Mouse (Mus musculus): Measurements from ENCODE around the gene Omt2b.

Gene Omt2b

DNA sequence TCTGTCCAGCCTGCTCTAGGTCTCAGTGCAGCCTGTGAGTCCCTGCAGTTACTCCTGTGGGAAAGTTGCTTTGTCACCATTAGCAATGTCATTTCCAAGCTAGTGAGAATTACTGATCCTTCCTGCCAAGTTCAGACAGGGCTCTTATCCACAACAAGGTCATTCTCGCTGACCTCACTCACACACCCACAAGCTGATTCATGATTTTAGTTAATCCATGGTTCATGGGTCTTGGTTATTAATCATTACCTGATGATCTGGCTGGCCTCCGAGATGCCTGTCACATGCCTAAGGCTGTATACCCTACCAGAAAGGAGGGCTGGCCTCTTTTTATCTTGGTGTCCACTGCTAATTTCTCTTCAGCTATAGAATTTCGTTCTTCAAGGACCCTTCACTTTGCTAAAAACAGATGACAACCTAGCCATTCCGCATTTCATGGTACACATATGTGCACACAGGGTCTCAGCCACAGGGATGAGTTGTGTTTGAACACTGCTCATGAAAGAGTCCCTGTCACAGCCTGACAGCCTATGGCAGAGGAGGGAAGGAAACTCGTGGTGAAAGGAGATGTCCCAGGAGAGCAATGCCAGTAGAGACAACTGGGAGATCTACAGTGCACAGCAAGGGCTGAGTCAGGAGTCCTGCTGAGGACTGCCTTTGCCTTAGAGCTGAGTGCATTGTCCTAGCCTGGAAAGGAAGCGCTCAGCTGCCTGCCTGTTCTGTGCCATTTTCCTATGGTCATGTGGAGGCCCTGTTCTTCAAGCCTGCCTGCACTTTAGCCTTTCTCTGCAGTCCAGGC is 21.0 kb downstream of the Omt2b start:
- CTCF ChIA-PET, result interaction anchor here in 1 of 4 experiments (1.3 kb wide), 1 partner anchor 10 kb away, joined by 3 read pairs; no protein-coding TSS in a partner anchor
- POLR2A ChIA-PET, result interaction anchor here in 3 of 4 experiments (0.6 to 2.5 kb wide), 12 partner anchors 9 to 133 kb away, joined by 3 to 7 read pairs (median 4); partner anchors contain the start of gene Dppa5a (in 2 of the 3)

DNA sequence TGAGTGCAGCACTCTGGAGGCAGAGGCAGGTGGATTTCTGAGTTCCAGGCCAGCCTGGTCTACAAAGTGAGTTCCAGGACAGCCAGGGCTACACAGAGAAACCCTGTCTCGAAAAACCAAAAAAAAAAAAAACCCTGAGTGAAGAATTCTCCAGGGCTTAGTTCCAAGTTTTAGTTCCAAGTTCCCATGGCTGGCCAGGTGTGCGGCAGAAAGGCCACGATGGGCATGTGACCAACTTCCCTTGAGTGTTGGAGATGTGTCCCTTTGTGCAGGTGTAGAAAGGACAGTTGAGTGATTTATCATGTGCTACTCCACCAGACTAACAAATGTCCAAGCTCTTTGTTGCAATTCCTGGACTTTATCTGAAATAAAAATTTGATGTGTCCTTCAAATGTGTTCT is 21.8 kb downstream of the Omt2b start:
- ChIA-PET CTCF (interaction anchor here in 2 of 4 experiments (1.3 kb wide), 2 partner anchors 11 to 18 kb away, joined by 3 to 6 read pairs; no protein-coding TSS in a partner anchor), POLR2A (interaction anchor here in 3 of 4 experiments (0.6 to 2.5 kb wide), 10 partner anchors 9 to 132 kb away, joined by 3 to 7 read pairs (median 4); partner anchors contain the start of gene Dppa5a (in 2 of the 3))

DNA sequence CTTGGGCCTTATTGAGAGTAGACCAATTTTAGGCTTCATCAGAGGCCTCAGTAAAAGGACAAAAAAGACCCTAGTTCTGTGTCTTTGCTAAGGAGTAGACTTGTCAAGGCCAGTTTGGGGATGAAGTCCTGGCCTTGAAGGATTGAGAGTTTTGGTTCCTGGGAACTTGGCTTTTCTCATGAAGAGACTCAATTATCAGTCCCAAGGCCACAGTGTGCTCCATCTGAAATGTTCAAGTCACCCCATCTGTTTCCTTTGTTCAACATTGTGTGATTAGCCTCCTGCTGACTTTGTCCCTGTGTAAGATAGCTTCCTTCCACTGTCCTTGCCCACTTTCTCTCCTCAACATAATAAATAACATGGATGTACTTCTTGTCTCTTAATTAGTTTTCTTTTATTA is 22.6 kb downstream of the Omt2b start:
- ChIA-PET CTCF (interaction anchor here in 1 of 4 experiments (1.3 kb wide), 1 partner anchor 19 kb away, joined by 6 read pairs; no protein-coding TSS in a partner anchor), POLR2A (interaction anchor here (0.5 to 15.5 kb wide), 12 partner anchors 11 to 777 kb away, joined by 3 to 455 read pairs (median 7); partner anchors contain the start of genes Dppa5a (in 1 of the 4) and Ooep (in 1 of the 4))

DNA sequence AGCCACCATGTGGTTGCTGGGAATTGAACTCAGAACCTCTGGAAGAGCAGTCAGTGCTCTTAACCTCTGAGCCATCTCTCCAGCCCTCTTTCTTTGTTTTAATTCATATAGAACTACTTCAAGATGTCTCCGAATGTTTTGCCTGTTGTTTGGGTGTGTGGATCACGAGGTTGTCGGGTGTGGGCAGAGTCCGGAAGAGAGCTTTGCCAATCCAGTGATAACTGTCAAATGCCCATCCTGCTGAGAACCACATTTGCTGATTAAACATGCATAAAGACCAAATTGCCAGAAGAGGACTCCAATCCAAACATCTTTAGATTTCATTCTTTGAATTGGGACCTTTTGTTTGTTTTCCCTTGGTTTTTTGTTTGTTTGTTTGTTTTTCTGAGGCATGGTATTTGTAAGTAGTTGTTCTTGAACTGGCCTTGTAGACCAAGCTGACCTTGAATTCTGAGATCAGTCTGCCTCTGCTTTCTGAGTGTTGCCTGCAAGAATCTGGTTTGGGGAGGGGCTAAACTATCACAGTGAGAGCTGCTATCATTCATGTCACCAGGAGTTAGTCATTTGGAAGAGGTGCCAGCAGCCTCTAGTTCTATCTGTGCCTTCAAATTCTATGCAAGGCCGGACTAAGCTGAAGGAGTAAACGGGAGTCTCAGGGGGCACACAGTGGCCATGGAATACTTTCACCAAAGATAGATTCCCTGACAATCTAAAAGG is 24.3 kb downstream of the Omt2b start:
- CTCF ChIA-PET, result interaction anchor here (0.5 to 1.3 kb wide), 4 partner anchors 9 to 35 kb away, joined by 3 to 5 read pairs (median 4); no protein-coding TSS in a partner anchor
- POLR2A ChIA-PET, result interaction anchor here in 3 of 4 experiments (0.6 to 15.5 kb wide), 11 partner anchors 9 to 131 kb away, joined by 3 to 455 read pairs (median 4); partner anchors contain the start of genes Dppa5a (in 2 of the 3) and Ooep (in 1 of the 3)

DNA sequence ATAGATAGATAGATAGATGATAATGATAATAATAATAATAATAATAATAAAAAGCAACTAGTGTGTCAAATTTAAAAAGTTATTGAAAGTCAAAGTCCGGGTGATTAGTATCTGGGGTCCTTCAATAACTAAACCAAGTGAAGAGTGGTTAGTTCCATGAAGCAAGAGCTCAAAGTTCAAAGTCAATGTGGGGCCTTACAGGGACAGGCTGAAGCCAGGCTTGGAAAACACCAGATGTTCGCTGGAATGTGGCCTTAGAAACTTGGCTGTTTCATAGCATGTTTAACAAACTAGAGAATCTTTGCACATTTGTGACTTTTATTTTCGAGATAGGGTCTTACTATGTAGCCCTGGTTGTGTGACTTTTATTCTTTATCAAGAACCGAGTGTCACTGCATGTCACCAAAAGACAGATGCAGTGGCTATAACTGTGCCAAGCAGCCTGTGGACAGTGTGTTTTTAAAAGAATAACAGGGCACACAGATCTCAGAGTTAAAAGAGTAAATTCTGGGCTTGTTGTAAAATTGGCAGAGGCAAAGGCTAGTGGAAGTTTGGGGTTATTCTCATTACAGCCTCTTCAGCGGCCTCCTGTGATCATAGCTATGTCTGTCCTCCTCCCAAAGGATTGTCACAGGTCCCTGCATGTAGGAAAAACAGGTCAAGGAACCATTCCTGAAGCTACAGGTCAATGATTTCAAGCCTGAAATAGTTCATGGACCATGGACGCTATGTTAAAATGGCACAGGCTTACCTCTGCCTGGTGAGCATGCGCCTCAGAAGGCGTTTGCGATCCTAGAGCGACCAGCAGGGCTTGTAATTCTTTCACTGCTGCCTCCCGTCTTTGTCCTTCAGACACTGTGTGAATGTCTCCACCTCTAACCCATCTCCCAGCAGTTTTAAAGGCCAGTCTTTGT is 27.5 kb downstream of the Omt2b start:
- POLR2A ChIA-PET, result interaction anchor here in 2 of 4 experiments (0.7 to 15.5 kb wide), 7 partner anchors 11 to 163 kb away, joined by 3 to 455 read pairs (median 4); partner anchors contain the start of genes Dppa5a (in 1 of the 2) and Ooep (in 1 of the 2)
- CTCF ChIA-PET, result no interaction called here

DNA sequence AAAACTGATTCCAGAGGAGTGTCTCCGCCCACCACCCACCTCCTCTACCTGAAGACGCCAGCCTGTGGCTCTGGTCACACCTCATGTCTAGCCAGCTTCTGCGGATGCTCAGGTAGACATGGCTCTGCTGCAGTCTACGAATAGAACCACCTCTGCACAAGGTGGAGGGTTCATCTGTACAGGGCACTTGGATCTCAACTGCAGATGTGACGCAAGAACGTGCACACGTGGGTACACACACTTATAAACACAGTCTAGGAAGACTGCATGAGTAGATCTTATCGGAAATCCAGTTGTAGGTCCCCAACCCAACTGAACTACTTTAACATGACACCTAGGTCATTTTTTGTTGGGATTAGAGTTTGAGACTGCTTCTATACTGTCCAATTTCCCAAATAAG is 28.2 kb downstream of the Omt2b start, which contains the start of gene Gsta2:
Gene Gsta2 (minus strand): TSS at position 178 of the 400 bp plus-strand sequence.
- ChIA-PET CTCF (interaction anchor here in 1 of 4 experiments (1.1 kb wide), 1 partner anchor 30 kb away, joined by 3 read pairs; no protein-coding TSS in a partner anchor), POLR2A (interaction anchor here in 3 of 4 experiments (0.7 to 15.5 kb wide), 9 partner anchors 10 to 164 kb away, joined by 3 to 455 read pairs (median 4); partner anchors contain the start of genes Ooep (in 2 of the 3) and Dppa5a (in 1 of the 3))

DNA sequence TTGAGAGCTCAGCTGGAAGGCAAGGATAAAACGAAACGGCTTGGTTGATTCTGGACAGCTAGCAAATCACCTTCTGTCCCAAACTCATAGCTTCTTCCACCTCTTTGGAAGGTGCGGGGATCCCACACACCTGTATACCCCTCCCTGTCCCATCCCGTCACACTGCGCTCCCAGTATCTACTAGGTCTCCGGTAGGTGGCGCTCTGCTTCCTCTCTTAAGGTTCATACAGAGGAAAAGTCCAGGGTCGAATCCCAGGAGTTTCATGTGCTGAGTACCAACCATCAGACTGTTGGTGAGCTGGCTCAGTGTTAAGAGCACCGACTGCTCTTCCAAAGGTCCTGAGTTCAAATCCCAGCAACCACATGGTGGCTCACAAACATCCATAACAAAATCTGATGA is 30.7 kb downstream of the Omt2b start:
- CTCF ChIA-PET, result interaction anchor here (0.5 to 2.6 kb wide), 31 partner anchors 10 to 245 kb away, joined by 3 to 29 read pairs (median 3); partner anchors contain the start of genes Ddx43 (in 2 of the 4), Dppa5a (in 1 of the 4), Mto1 (in 1 of the 4) and Ooep (in 1 of the 4)
- POLR2A ChIA-PET, result interaction anchor here (0.6 to 15.5 kb wide), 34 partner anchors 8 to 181 kb away, joined by 3 to 455 read pairs (median 4); partner anchors contain the start of genes Ddx43 (in 3 of the 4), Dppa5a (in 3 of the 4) and Ooep (in 3 of the 4)

DNA sequence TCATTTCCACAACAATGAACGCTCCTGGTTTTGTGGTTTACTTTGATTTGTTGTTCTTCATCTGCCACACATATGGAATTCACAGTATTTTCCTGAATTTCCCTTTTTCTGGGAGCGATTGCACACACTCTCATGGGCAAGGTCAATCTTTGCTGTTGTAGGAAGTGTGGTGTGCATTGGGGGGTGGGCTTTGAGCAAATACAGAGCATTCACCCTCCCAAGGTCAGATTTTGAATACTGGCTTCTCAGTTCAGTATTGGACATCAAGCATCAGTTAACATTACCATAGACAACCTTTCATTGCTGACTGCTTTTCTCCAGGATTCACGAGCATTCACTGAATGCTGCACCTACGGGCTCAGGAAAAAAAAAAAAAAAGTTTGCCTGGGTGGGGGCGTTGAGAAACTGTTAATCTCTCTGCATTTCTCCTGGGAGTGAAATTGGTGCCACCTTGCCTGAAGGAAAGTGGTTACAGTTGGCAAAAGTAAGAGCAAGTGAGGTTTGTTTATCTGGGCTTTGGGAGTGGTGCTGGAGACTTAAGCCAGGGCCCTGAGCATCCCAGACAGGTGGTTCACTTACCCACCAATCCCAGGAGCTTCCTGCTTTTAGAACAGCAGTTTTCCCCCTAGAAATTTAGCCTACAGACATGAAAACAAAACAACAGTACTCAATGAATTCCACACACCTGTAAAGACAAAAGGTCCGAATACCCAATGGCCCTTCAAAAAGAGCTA is 32.5 kb downstream of the Omt2b start:
- ChIA-PET POLR2A (interaction anchor here (0.6 to 15.5 kb wide), 45 partner anchors 8 to 600 kb away, joined by 3 to 455 read pairs (median 5); partner anchors contain the start of genes Dppa5a (in 4 of the 4), Ooep (in 3 of the 4), Ddx43 (in 2 of the 4) and Cgas (in 1 of the 4)), CTCF (interaction anchor here (0.5 to 2.3 kb wide), 17 partner anchors 8 to 251 kb away, joined by 3 to 17 read pairs (median 3); partner anchors contain the start of genes Dppa5a (in 1 of the 4) and Fbxo9 (in 1 of the 4))

DNA sequence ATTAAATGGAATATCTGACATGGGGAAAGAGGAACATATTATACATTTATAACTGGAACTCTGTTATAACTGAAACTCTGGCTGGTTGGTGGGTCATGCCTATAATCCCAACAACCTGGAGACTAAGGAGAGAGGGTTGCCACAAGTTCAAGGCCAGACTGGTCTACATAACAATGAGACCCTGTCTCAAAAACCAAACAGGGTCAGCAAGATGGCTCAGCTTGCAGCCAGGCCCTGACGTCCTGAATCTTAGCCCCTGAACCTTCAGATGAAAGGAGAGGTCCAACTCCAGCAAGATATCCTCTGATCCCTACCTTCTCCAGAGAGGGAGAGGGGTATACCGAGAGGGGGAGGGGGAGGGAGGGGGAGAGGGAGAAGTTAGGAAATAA is 33.1 kb downstream of the Omt2b start:
- POLR2A ChIA-PET, result interaction anchor here (0.6 to 15.5 kb wide), 31 partner anchors 8 to 601 kb away, joined by 3 to 455 read pairs (median 7); partner anchors contain the start of genes Dppa5a (in 4 of the 4), Ooep (in 3 of the 4), Cgas (in 1 of the 4) and Mto1 (in 1 of the 4)
- CTCF ChIA-PET, result interaction anchor here in 3 of 4 experiments (0.5 to 2.1 kb wide), 9 partner anchors 9 to 70 kb away, joined by 3 to 13 read pairs (median 4); no protein-coding TSS in a partner anchor

DNA sequence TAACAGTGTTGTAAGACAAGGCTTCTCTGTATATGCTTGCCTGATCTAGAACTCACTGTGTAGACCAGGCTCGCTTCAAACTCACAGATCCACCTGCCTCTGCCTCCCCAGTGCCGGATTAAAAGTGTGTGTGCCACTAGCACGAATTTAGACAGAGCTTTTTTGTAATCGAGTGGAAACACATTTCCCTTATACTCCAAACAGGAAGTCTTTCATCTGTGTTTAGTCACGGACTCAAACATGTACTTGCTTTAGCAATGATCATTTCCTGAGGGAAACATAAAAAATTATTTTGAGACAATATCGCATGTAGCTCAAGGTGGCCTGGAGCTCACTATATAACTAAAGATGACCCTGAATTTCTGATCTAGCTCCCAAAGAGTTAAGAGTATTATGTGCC is 36.0 kb downstream of the Omt2b start:
- ChIA-PET POLR2A (interaction anchor here (0.6 to 15.5 kb wide), 24 partner anchors 10 to 605 kb away, joined by 3 to 455 read pairs (median 4); partner anchors contain the start of genes Ooep (in 2 of the 4) and Ddx43 (in 1 of the 4)), CTCF (interaction anchor here in 3 of 4 experiments (0.6 to 1.7 kb wide), 6 partner anchors 12 to 250 kb away, joined by 3 to 8 read pairs (median 3); no protein-coding TSS in a partner anchor)

DNA sequence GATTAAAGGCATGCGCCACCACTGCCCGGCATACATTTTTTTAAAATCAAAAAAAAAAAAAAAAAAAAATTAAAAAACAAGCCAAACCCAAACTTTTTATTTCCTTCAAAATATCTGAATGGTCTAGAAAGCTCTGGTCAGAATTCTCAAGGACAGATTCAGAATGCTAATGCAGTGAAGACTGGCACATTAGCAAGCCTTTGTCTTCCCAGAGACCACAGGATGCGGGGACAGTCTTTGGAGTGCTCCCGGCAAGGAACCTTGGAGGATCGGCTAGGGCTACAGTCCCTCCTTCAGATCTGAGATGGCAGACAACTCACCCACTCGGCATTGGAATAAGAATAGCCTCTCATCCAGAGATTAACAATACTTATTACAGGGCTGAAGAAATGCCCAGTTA is 37.3 kb downstream of the Omt2b start:
- ChIA-PET CTCF (interaction anchor here (0.6 to 1.6 kb wide), 7 partner anchors 13 to 545 kb away, joined by 3 to 11 read pairs (median 4); no protein-coding TSS in a partner anchor), POLR2A (interaction anchor here (0.6 to 15.5 kb wide), 16 partner anchors 10 to 173 kb away, joined by 3 to 455 read pairs (median 6); partner anchors contain the start of gene Ooep (in 3 of the 4))

DNA sequence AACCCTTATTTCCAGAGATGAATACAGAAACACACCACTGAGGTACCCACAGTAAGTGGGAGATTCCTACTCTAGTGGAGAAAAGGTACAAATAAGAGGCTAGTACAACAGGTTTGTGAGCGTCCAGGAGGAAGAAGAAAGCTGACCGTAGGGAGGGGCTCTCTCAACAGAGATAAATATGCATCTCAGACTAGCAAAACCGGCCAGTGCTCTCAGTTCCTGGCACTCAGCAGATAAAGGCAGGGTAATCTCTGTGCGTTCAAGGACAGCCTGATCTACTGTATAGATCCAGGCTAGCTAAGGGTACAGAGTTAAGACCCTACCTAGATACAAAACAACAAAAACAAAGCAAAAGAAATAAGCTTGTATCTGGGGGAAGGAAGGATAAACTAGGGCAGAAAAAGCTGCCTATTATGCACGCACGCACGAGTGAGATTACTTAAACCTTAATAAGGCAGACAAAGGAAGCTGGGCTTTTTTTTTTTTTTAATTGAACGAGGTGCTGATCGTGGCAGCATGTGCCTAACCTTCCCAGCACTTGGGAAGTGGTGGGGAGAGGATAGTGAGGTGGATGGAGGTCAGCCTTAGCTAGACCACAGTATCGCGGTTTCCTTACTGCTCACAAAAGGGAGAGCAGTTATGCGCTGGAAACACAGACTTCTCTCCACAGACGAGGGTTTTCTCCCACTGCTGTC is 38.6 kb downstream of the Omt2b start:
- ChIA-PET POLR2A (interaction anchor here (0.6 to 1.6 kb wide), 43 partner anchors 8 to 1308 kb away, joined by 3 to 70 read pairs (median 4); partner anchors contain the start of genes Ooep (in 3 of the 4), Gsta2 (in 1 of the 4) and Slc17a5 (in 1 of the 4)), CTCF (interaction anchor here in 2 of 4 experiments (0.6 to 0.8 kb wide), 3 partner anchors 20 to 196 kb away, joined by 3 to 6 read pairs (median 3); no protein-coding TSS in a partner anchor)

DNA sequence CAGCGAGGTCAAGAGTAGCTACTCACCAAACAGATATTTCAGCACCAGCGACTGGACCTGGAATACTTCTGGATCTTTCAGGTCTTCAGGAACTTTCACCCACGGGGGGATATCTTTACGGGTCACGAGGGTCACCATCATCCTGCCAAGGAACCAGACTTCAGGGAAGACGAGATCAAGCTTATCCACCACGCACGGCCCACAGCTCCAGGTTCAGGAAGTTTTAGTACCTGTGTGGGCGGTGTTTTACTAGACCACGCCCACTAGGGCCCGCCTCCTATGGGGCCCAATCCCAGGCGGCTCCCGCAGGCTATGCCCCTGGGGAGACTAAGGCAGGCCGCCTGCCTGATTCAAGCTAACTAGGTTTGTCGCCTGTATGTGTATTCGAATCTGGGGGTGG is 40.6 kb downstream of the Omt2b start, which contains the start of gene Dppa5a:
Gene Dppa5a (minus strand): TSS at position 219 of the 400 bp plus-strand sequence.
- ChIA-PET CTCF (interaction anchor here in 2 of 4 experiments (1.1 to 2.0 kb wide), 6 partner anchors 9 to 159 kb away, joined by 3 to 14 read pairs (median 4); no protein-coding TSS in a partner anchor), POLR2A (interaction anchor here (0.6 to 2.3 kb wide), 92 partner anchors 8 to 451 kb away, joined by 3 to 115 read pairs (median 5); partner anchors contain the start of genes Ooep (in 4 of the 4), Ddx43 (in 3 of the 4), Fbxo9 (in 2 of the 4) and Gsta2 (in 2 of the 4))

DNA sequence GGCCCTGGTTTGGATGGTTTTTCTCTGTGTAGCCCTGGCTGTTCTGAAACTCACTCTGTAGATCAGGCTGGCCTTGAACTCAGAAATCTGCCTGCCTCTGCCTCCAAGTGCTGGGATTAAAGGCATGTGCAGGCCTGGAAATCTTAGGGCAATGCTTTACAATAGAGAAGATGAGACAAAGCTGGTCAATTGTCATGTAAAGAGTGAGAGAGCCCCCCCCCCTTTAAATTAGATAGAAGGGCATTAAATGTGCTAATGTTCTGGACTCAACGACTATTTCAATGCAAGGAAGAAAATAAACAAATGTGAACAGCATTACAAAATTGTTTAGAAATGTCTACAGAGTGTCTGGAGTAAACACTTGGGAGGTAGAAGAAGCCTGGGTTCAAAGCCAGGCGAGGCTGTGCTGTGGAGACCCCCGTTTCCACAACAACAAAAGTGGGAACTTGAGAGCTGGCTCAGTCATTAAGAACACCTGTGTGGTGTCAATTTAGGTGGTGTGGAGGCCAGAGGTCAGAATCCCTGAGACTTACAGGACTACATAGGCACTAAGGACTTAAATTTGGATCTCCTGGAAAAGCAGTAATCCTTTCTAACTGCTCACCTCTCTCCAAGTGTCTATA is 41.4 kb downstream of the Omt2b start:
- CTCF ChIA-PET, result interaction anchor here in 2 of 4 experiments (1.1 to 2.0 kb wide), 6 partner anchors 9 to 159 kb away, joined by 3 to 14 read pairs (median 4); no protein-coding TSS in a partner anchor
- POLR2A ChIA-PET, result interaction anchor here (0.6 to 2.3 kb wide), 90 partner anchors 8 to 452 kb away, joined by 3 to 115 read pairs (median 5); partner anchors contain the start of genes Ddx43 (in 3 of the 4), Gsta2 (in 3 of the 4), Ooep (in 3 of the 4) and Fbxo9 (in 2 of the 4)

Measured in embryonic stem cell, embryonic (primary cell).